Mouse (Mus musculus) cortical plate, adult 2 months (tissue): ENCODE data around the gene Serinc3. TPM values are rescaled to one million over a fixed set of nuclear protein-coding genes. Genes with fewer than 3 reads are reported as not detected.

ENCODE experiments used
- H3K27ac ChIP-seq: fragments of 200-500 bp; 2 replicates; pipeline ENCODE4 v1.5.1; 2012; ENCODE audit warnings: low read length, control low read depth, inconsistent platforms; ENCODE audit not compliant: insufficient read depth
- H3K4me1 ChIP-seq: fragments of 200-500 bp; 2 replicates; pipeline ENCODE4 v1.6.1; 2011; ENCODE audit warnings: low read length; ENCODE audit not compliant: control insufficient read depth, insufficient read depth
- H3K4me3 ChIP-seq: fragments of 200-500 bp; 2 replicates; pipeline ENCODE4 v1.5.1; 2011; ENCODE audit warnings: mild to moderate bottlenecking, low read length, control low read depth; ENCODE audit not compliant: insufficient read depth
- CTCF ChIP-seq: fragments of 200-500 bp; IDR thresholded peaks from 2 replicates; pipeline ENCODE4 v1.5.1; 2011; ENCODE audit warnings: mild to moderate bottlenecking, control low read depth, low read length; ENCODE audit not compliant: insufficient read depth; ENCODE audit errors: extremely low read depth
- POLR2A ChIP-seq: fragments of 200-500 bp; IDR thresholded peaks from 2 replicates; pipeline ENCODE4 v1.6.1; 2011; ENCODE audit warnings: mild to moderate bottlenecking, low read length, control low read depth; ENCODE audit not compliant: insufficient read depth; ENCODE audit errors: extremely low read depth
- polyA plus RNA-seq: library from polyadenylated mRNA; depleted of rRNA; stranded (reverse); fragments of >200 nt; gene quantifications from 2 replicates; pipeline ENCODE4 v1.2.3, GENCODE M21; 2012

Gene Serinc3
- polyA plus RNA-seq, 1 experiment, result 210 TPM

GRCm38 (mm10) chr2:163613206-163613605 lies 31.7 kb downstream of the Serinc3 start:
- H3K4me1 ChIP-seq, result peaks cover 2% of the 10 kb centered on the region; the same call in 1 of the 2 replicates
- no peak overlapping the region for H3K4me3 ChIP-seq
- TF ChIP-seq POLR2A, result no peak
- TF ChIP-seq CTCF, result no peak
- no peak overlapping the region for H3K27ac ChIP-seq

- Histone ChIP-seq H3K27ac (no peak overlapping the region), H3K4me1 (peaks cover 2% of the 10 kb centered on the region; the same call in 1 of the 2 replicates), H3K4me3 (no peak overlapping the region)
- TF ChIP-seq POLR2A (no peak), CTCF (no peak)
These were observed 33.8 kb downstream of the Serinc3 start for GRCm38 (mm10) chr2:163611176-163611575.

- no peak for TF ChIP-seq CTCF
- TF ChIP-seq POLR2A, result no peak
- Histone ChIP-seq H3K4me3 (no peak overlapping the region), H3K27ac (no peak overlapping the region), H3K4me1 (peaks cover 2% of the 10 kb centered on the region; the same call in 1 of the 2 replicates)
These were observed 35.5 kb downstream of the Serinc3 start for GRCm38 (mm10) chr2:163609281-163609975.

- Histone ChIP-seq H3K27ac (no peak overlapping the region), H3K4me1 (peaks cover 2% of the 10 kb centered on the region; the same call in 1 of the 2 replicates), H3K4me3 (no peak overlapping the region)
- TF ChIP-seq POLR2A, result no peak
- no peak for TF ChIP-seq CTCF
These were observed 36.9 kb downstream of the Serinc3 start for GRCm38 (mm10) chr2:163608008-163608407.

- no peak for TF ChIP-seq POLR2A
- no peak for TF ChIP-seq CTCF
- no peak overlapping the region for H3K27ac ChIP-seq
- H3K4me1 ChIP-seq, result peaks cover 4% of the 10 kb centered on the region; the same call in 1 of the 2 replicates
- no peak overlapping the region for H3K4me3 ChIP-seq
These were observed 38.8 kb downstream of the Serinc3 start for GRCm38 (mm10) chr2:163606161-163606560.

- TF ChIP-seq CTCF (peak; percentile 40), POLR2A (peak; percentile 63; the same call in 1 of the 2 replicates)
- Histone ChIP-seq H3K4me3 (peak within 1 kb of the TSS; percentile 60), H3K4me1 (peaks cover 4% of the 10 kb centered on the region; the same call in 1 of the 2 replicates), H3K27ac (peak within 1 kb of the TSS; percentile 79)
These were observed 42.6 kb downstream of the Serinc3 start, which contains the start of gene Ttpal for GRCm38 (mm10) chr2:163602101-163602971. TSS of gene Ttpal (plus strand) at chr2:163602314.

- Histone ChIP-seq H3K4me1 (peaks cover 4% of the 10 kb centered on the region; the same call in 1 of the 2 replicates), H3K27ac (peak overlapping the region; percentile 55; the same call in 1 of the 2 replicates), H3K4me3 (peak overlapping the region; percentile 60; the same call in 1 of the 2 replicates)
- TF ChIP-seq CTCF (no peak), POLR2A (no peak)
These were observed 43.2 kb downstream of the Serinc3 start for GRCm38 (mm10) chr2:163601712-163602100.

GRCm38 (mm10) chr2:163601066-163601465 lies 43.9 kb downstream of the Serinc3 start:
- H3K4me1 ChIP-seq, result peaks cover 4% of the 10 kb centered on the region; the same call in 1 of the 2 replicates
- H3K4me3 ChIP-seq, result no peak overlapping the region
- H3K27ac ChIP-seq, result peak overlapping the region; percentile 55; the same call in 1 of the 2 replicates
- no peak for TF ChIP-seq CTCF
- TF ChIP-seq POLR2A, result no peak

- H3K4me3 ChIP-seq, result no peak overlapping the region
- TF ChIP-seq CTCF (peak; percentile 82), POLR2A (no peak)
- peaks cover 4% of the 10 kb centered on the region; the same call in 1 of the 2 replicates for H3K4me1 ChIP-seq
- H3K27ac ChIP-seq, result no peak overlapping the region
These were observed 45.7 kb downstream of the Serinc3 start for GRCm38 (mm10) chr2:163599226-163599625.

- peaks cover 4% of the 10 kb centered on the region; the same call in 1 of the 2 replicates for H3K4me1 ChIP-seq
- H3K4me3 ChIP-seq, result no peak overlapping the region
- H3K27ac ChIP-seq, result no peak overlapping the region
- TF ChIP-seq CTCF, result peak; percentile 62
- no peak for TF ChIP-seq POLR2A
These were observed 47.3 kb downstream of the Serinc3 start for GRCm38 (mm10) chr2:163597661-163598060.
